Comparison of ENCODE assay signal across 8 mouse cellular contexts in genomic region chr15:78914091-78914822, GRCm38 (mm10). TPM values are rescaled to one million over a fixed set of nuclear protein-coding genes. Genes with fewer than 3 reads are reported as not detected.
DNase-seq lines count a peak whose midpoint lies in the region; ATAC-seq and TF ChIP-seq lines count a peak whose summit lies in the region.

No protein-coding gene starts in this region.

- H3K4me3 ChIP-seq in heart, embryonic 10.5 days = peak overlapping the region; percentile 86
- H3K4me3 ChIP-seq in ES-Bruce4 (ENCODE audit: low read depth, low read length) = peak overlapping the region; percentile 78
- peak overlapping the region; percentile 72 for H3K4me3 ChIP-seq in hindbrain, embryonic 12.5 days
- peak overlapping the region; percentile 94 for H3K4me3 ChIP-seq in megakaryocyte, embryonic 14.5 days (replicated peaks)
- peak overlapping the region; percentile 68 for H3K4me3 ChIP-seq in stomach, embryonic 16.5 days (replicated peaks; ENCODE audit: low read length)

- peak; percentile 68 for ATAC-seq in hindbrain, embryonic 12.5 days (ENCODE audit: low FRiP score)
- ATAC-seq in stomach, embryonic 16.5 days (ENCODE audit: insufficient read depth, low FRiP score) = peak; percentile 49

- H3K27ac ChIP-seq in heart, embryonic 10.5 days = peak overlapping the region; percentile 93
- no peak overlapping the region for H3K27ac ChIP-seq in ES-Bruce4 (ENCODE audit: insufficient read depth, low read length)
- H3K27ac ChIP-seq in hindbrain, embryonic 12.5 days = peak overlapping the region; percentile 96
- H3K27ac ChIP-seq in stomach, embryonic 16.5 days (ENCODE audit: low read length) = peak overlapping the region; percentile 84

- TF ChIP-seq POLR2A in ES-Bruce4 (IDR thresholded peaks at IDR 0.05; ENCODE audit: insufficient read depth, low read length) = no peak

- peak overlapping the region; percentile 96 for H3K4me2 ChIP-seq in hindbrain, embryonic 12.5 days (replicated peaks)
- peak overlapping the region; percentile 100 for H3K4me2 ChIP-seq in stomach, embryonic 16.5 days (ENCODE audit: low read depth, low read length)

- H3K36me3 ChIP-seq in heart, embryonic 10.5 days = peaks cover 49% of the 10 kb centered on the region
- H3K36me3 ChIP-seq in ES-Bruce4 (ENCODE audit: control insufficient read depth, insufficient read depth, low read length, poor library complexity, severe bottlenecking) = peaks cover 3% of the 10 kb centered on the region; the same call in 1 of the 2 replicates
- peaks cover 16% of the 10 kb centered on the region for H3K36me3 ChIP-seq in hindbrain, embryonic 12.5 days
- peaks cover 68% of the 10 kb centered on the region for H3K36me3 ChIP-seq in megakaryocyte, embryonic 14.5 days (replicated peaks; ENCODE audit: low read length)
- peaks cover 12% of the 10 kb centered on the region; the same call in 1 of the 2 replicates for H3K36me3 ChIP-seq in stomach, embryonic 16.5 days (ENCODE audit: control insufficient read depth, insufficient read depth, low read length)

- peaks cover 40% of the 10 kb centered on the region for H3K4me1 ChIP-seq in heart, embryonic 10.5 days
- H3K4me1 ChIP-seq in ES-Bruce4 (ENCODE audit: control insufficient read depth, insufficient read depth, low read length) = peaks cover 3% of the 10 kb centered on the region
- peaks cover 35% of the 10 kb centered on the region for H3K4me1 ChIP-seq in hindbrain, embryonic 12.5 days
- H3K4me1 ChIP-seq in megakaryocyte, embryonic 14.5 days = peaks cover 64% of the 10 kb centered on the region
- peaks cover 22% of the 10 kb centered on the region for H3K4me1 ChIP-seq in stomach, embryonic 16.5 days (ENCODE audit: control insufficient read depth, insufficient read depth, low read length)

- H3K9me3 ChIP-seq in heart, embryonic 10.5 days = no peaks in the 10 kb centered on the region
- H3K9me3 ChIP-seq in ES-Bruce4 (replicated peaks; ENCODE audit: control insufficient read depth, insufficient read depth, low read length, poor library complexity, severe bottlenecking) = no peaks in the 10 kb centered on the region
- no peaks in the 10 kb centered on the region for H3K9me3 ChIP-seq in hindbrain, embryonic 12.5 days (replicated peaks)
- H3K9me3 ChIP-seq in megakaryocyte, embryonic 14.5 days = no peaks in the 10 kb centered on the region
- H3K9me3 ChIP-seq in stomach, embryonic 16.5 days (replicated peaks; ENCODE audit: control insufficient read depth, low read length) = no peaks in the 10 kb centered on the region

- under 1% methylated on average over 87 of the region's 87 CpGs for WGBS in heart, embryonic 10.5 days
- WGBS in hindbrain, embryonic 12.5 days = under 1% methylated on average over 67 of the region's 87 CpGs
- WGBS in stomach, embryonic 16.5 days = under 1% methylated on average over 87 of the region's 87 CpGs

- TF ChIP-seq EP300 in ES-Bruce4 (IDR thresholded peaks at IDR 0.05; ENCODE audit: insufficient read depth, low read depth, low read length) = no peak

- DNase-seq in heart, embryonic 10.5 days (ENCODE audit: low spot score) = no peak
- DNase-seq in heart, postnatal 14 days = no peak
- peak; percentile 58 to 64 for DNase-seq in cerebellum, postnatal 4 days (ENCODE audit: low spot score in 2 of 2)
- no peak for DNase-seq in B cell, adult 2 months

- TF ChIP-seq CTCF in ES-Bruce4 (IDR thresholded peaks at IDR 0.05; ENCODE audit: low read depth, low read length) = no peak

- intact Hi-C loops in heart, postnatal 14 days (cut with DNase I) = no loop called here

- no peaks in the 10 kb centered on the region for H3K27me3 ChIP-seq in heart, embryonic 10.5 days (ENCODE audit: insufficient read depth, poor library complexity, severe bottlenecking)
- no peaks in the 10 kb centered on the region for H3K27me3 ChIP-seq in ES-Bruce4 (ENCODE audit: control insufficient read depth, insufficient read depth, low read length, poor library complexity, severe bottlenecking)
- no peaks in the 10 kb centered on the region for H3K27me3 ChIP-seq in hindbrain, embryonic 12.5 days
- H3K27me3 ChIP-seq in megakaryocyte, embryonic 14.5 days (replicated peaks) = no peaks in the 10 kb centered on the region
- H3K27me3 ChIP-seq in stomach, embryonic 16.5 days (ENCODE audit: control insufficient read depth, insufficient read depth, low read length) = no peaks in the 10 kb centered on the region; the same call in 1 of the 2 replicates

- H3K9ac ChIP-seq in ES-Bruce4 (ENCODE audit: low read depth, poor library complexity, severe bottlenecking) = peak overlapping the region; percentile 37
- peak overlapping the region; percentile 85 for H3K9ac ChIP-seq in hindbrain, embryonic 12.5 days
- H3K9ac ChIP-seq in stomach, embryonic 16.5 days (ENCODE audit: low read length) = peak overlapping the region; percentile 84

RNA-seq across cellular contexts. Expression of gene Pdxp, which starts 0.5 kb away (rescaled TPM):
- 26.5 and 35.7 TPM in 2 replicates for polyA plus RNA-seq in heart, embryonic 10.5 days (2016; fragmentation: Nextera tagmentation; extraction: Ambion mirVana)
- total RNA-seq in heart, postnatal 14 days (2021) = 1 to 10 TPM; 1.6 to 1.9 TPM
- 22.8 and 28.0 TPM in 2 replicates for polyA plus RNA-seq in ES-Bruce4 (2011; ENCODE audit: insufficient read depth, insufficient read length, low read depth, missing spikeins)
- polyA plus RNA-seq in hindbrain, embryonic 12.5 days (2016; fragmentation: Nextera tagmentation; extraction: Ambion mirVana) = 48.1 and 49.0 TPM in 2 replicates
- 8.6 and 29.8 TPM in 2 replicates for polyA plus RNA-seq in megakaryocyte, embryonic 14.5 days (2012; ENCODE audit: insufficient read depth, low replicate concordance)
- 5.1 and 5.9 TPM in 2 replicates for polyA plus RNA-seq in stomach, embryonic 16.5 days (2015; fragmentation: Nextera tagmentation; extraction: Ambion mirVana)

RNA-seq across cellular contexts. Expression of gene Lgals1, which starts 12.3 kb away (rescaled TPM):
- polyA plus RNA-seq in heart, embryonic 10.5 days (2016; fragmentation: Nextera tagmentation; extraction: Ambion mirVana) = 427 and 466 TPM in 2 replicates
- total RNA-seq in heart, postnatal 14 days (2021) = 100 to 1,000 TPM; 236 to 276 TPM
- polyA plus RNA-seq in ES-Bruce4 (2011; ENCODE audit: insufficient read depth, insufficient read length, low read depth, missing spikeins) = 225 and 232 TPM in 2 replicates
- 569 and 595 TPM in 2 replicates for polyA plus RNA-seq in hindbrain, embryonic 12.5 days (2016; fragmentation: Nextera tagmentation; extraction: Ambion mirVana)
- 75.3 and 689 TPM in 2 replicates for polyA plus RNA-seq in megakaryocyte, embryonic 14.5 days (2012; ENCODE audit: insufficient read depth, low replicate concordance)
- polyA plus RNA-seq in stomach, embryonic 16.5 days (2015; fragmentation: Nextera tagmentation; extraction: Ambion mirVana) = 1,528 and 1,531 TPM in 2 replicates

RNA-seq across cellular contexts. Expression of gene Sh3bp1, which starts 14.7 kb away (rescaled TPM):
- polyA plus RNA-seq in heart, embryonic 10.5 days (2016; fragmentation: Nextera tagmentation; extraction: Ambion mirVana) = 33.8 and 44.4 TPM in 2 replicates
- 1 to 10 TPM; 4.6 to 6.3 TPM for total RNA-seq in heart, postnatal 14 days (2021)
- polyA plus RNA-seq in ES-Bruce4 (2011; ENCODE audit: insufficient read depth, insufficient read length, low read depth, missing spikeins) = 26.8 and 41.7 TPM in 2 replicates
- polyA plus RNA-seq in hindbrain, embryonic 12.5 days (2016; fragmentation: Nextera tagmentation; extraction: Ambion mirVana) = 15.5 and 17.4 TPM in 2 replicates
- polyA plus RNA-seq in megakaryocyte, embryonic 14.5 days (2012; ENCODE audit: insufficient read depth, low replicate concordance) = 1,441 and 3,817 TPM in 2 replicates
- polyA plus RNA-seq in stomach, embryonic 16.5 days (2015; fragmentation: Nextera tagmentation; extraction: Ambion mirVana) = 42.1 and 44.5 TPM in 2 replicates

RNA-seq across cellular contexts. Expression of gene Gm49510, which starts 14.8 kb away (rescaled TPM):
- 0.11 and 0.38 TPM in 2 replicates for polyA plus RNA-seq in heart, embryonic 10.5 days (2016; fragmentation: Nextera tagmentation; extraction: Ambion mirVana)
- not detected for total RNA-seq in heart, postnatal 14 days (2021)
- not detected in 2 replicates for polyA plus RNA-seq in ES-Bruce4 (2011; ENCODE audit: insufficient read depth, insufficient read length, low read depth, missing spikeins)
- polyA plus RNA-seq in hindbrain, embryonic 12.5 days (2016; fragmentation: Nextera tagmentation; extraction: Ambion mirVana) = 0.22 and 0.61 TPM in 2 replicates
- 2.9 and 8.0 TPM in 2 replicates for polyA plus RNA-seq in megakaryocyte, embryonic 14.5 days (2012; ENCODE audit: insufficient read depth, low replicate concordance)
- 0.32 and 0.46 TPM in 2 replicates for polyA plus RNA-seq in stomach, embryonic 16.5 days (2015; fragmentation: Nextera tagmentation; extraction: Ambion mirVana)

RNA-seq across cellular contexts. Expression of gene Nol12, which starts 20.5 kb away (rescaled TPM):
- polyA plus RNA-seq in heart, embryonic 10.5 days (2016; fragmentation: Nextera tagmentation; extraction: Ambion mirVana) = 45.8 and 70.0 TPM in 2 replicates
- 10 to 100 TPM; 13.6 to 14.3 TPM for total RNA-seq in heart, postnatal 14 days (2021)
- 42.3 and 45.1 TPM in 2 replicates for polyA plus RNA-seq in ES-Bruce4 (2011; ENCODE audit: insufficient read depth, insufficient read length, low read depth, missing spikeins)
- 53.8 and 60.0 TPM in 2 replicates for polyA plus RNA-seq in hindbrain, embryonic 12.5 days (2016; fragmentation: Nextera tagmentation; extraction: Ambion mirVana)
- 16.3 and 19.1 TPM in 2 replicates for polyA plus RNA-seq in megakaryocyte, embryonic 14.5 days (2012; ENCODE audit: insufficient read depth, low replicate concordance)
- polyA plus RNA-seq in stomach, embryonic 16.5 days (2015; fragmentation: Nextera tagmentation; extraction: Ambion mirVana) = 45.6 and 46.9 TPM in 2 replicates

Comparison
In these comparisons a context has a peak if more than half of its experiments do, and no peak if none do; other contexts are left out.
1. DNase-seq: peak in cerebellum, postnatal 4 days (2 of 2); none in heart, embryonic 10.5 days (single experiment), heart, postnatal 14 days (0 of 2) and B cell, adult 2 months (0 of 2).
2. RNA of gene Sh3bp1, which starts 14.7 kb away (polyA plus RNA-seq): 1,441 to 3,817 TPM in megakaryocyte, embryonic 14.5 days; 33.8 to 44.4 TPM in heart, embryonic 10.5 days, 42.1 to 44.5 TPM in stomach, embryonic 16.5 days, 26.8 to 41.7 TPM in ES-Bruce4 and 15.5 to 17.4 TPM in hindbrain, embryonic 12.5 days; every median in the first group is over 10 times any median in the second.
3. Peak in every context shown above with its lines, with median percentiles within 50 percentile points of each other: H3K4me3 ChIP-seq and H3K9ac ChIP-seq.